Mouse (Mus musculus) retina, adult 2 months (tissue): Measurements from ENCODE around the gene Cep170b.
A peak's percentile ranks its signal among the peaks of the same experiment; 100 is the strongest.

ENCODE experiments used
- DNase-seq: peaks from one replicate; pipeline ENCODE4 v3.0.0-alpha.2; 2012; ENCODE audit warnings: low read depth, low spot score

The Cep170b gene

GRCm38 (mm10) chr12:112736636-112736925 lies 16.3 kb downstream of the Cep170b start:
- no peak for DNase-seq

GRCm38 (mm10) chr12:112737081-112737480 lies 16.8 kb downstream of the Cep170b start:
- no peak for DNase-seq

- DNase-seq: no peak
These were observed 17.5 kb downstream of the Cep170b start for GRCm38 (mm10) chr12:112737761-112738160.

GRCm38 (mm10) chr12:112738281-112739022 lies 18.2 kb downstream of the Cep170b start:
- DNase-seq: no peak

GRCm38 (mm10) chr12:112739023-112739568 lies 18.8 kb downstream of the Cep170b start:
- DNase-seq: no peak

GRCm38 (mm10) chr12:112742768-112743167 lies 22.5 kb downstream of the Cep170b start:
- no peak for DNase-seq

GRCm38 (mm10) chr12:112743168-112743975 lies 23.1 kb downstream of the Cep170b start:
- DNase-seq: peak; percentile 53

- no peak for DNase-seq
These were observed 24.0 kb downstream of the Cep170b start for GRCm38 (mm10) chr12:112744211-112744610.

- DNase-seq: no peak
These were observed 24.8 kb downstream of the Cep170b start for GRCm38 (mm10) chr12:112744891-112745580.

GRCm38 (mm10) chr12:112745716-112746115 lies 25.5 kb downstream of the Cep170b start:
- no peak for DNase-seq

GRCm38 (mm10) chr12:112746461-112746807 lies 26.2 kb downstream of the Cep170b start:
- DNase-seq: no peak

- peak; percentile 52 for DNase-seq
These were observed 26.8 kb downstream of the Cep170b start for GRCm38 (mm10) chr12:112746808-112747605.

- DNase-seq: no peak
These were observed 27.3 kb downstream of the Cep170b start for GRCm38 (mm10) chr12:112747606-112747970.

- no peak for DNase-seq
These were observed 30.7 kb downstream of the Cep170b start for GRCm38 (mm10) chr12:112750976-112751375.

GRCm38 (mm10) chr12:112752399-112752798 lies 32.1 kb downstream of the Cep170b start:
- no peak for DNase-seq

- DNase-seq: no peak
These were observed 35.6 kb downstream of the Cep170b start for GRCm38 (mm10) chr12:112755900-112756299.

GRCm38 (mm10) chr12:112757896-112758295 lies 37.6 kb downstream of the Cep170b start:
- DNase-seq: no peak

- DNase-seq: no peak
These were observed 39.2 kb downstream of the Cep170b start for GRCm38 (mm10) chr12:112759471-112759870.

- DNase-seq: no peak
These were observed 40.1 kb downstream of the Cep170b start, which contains the start of gene Pld4 for GRCm38 (mm10) chr12:112760154-112760926. TSS of gene Pld4 (plus strand) at chr12:112760655.

- DNase-seq: no peak
These were observed 41.2 kb downstream of the Cep170b start for GRCm38 (mm10) chr12:112761411-112761810.

- no peak for DNase-seq
These were observed 41.8 kb downstream of the Cep170b start for GRCm38 (mm10) chr12:112762018-112762417.
